Mouse (Mus musculus) intestine, postnatal 0 days (tissue): ENCODE measurements around the gene Sag. TPM values are rescaled to one million over a fixed set of nuclear protein-coding genes. Genes with fewer than 3 reads are reported as not detected.
"Not testable (repeated sequence)": the region's sequence is repeated elsewhere in the genome, so short reads cannot be mapped to it uniquely, and the experiment has no call there.

Experiments
- ATAC-seq: fragments of 200-750 bp; cut with Nextera tagmentation; 2 replicates; pipeline ENCODE4 v1.8.0; 2017; ENCODE audit warnings: mild to moderate bottlenecking, moderate TSS enrichment, moderate library complexity
- H3K27ac ChIP-seq: fragments of 300-500 bp; sonication (generic); 2 replicates; pipeline ENCODE4 v1.5.1; 2014; ENCODE audit warnings: mild to moderate bottlenecking, low read depth, low read length, moderate library complexity
- H3K27me3 ChIP-seq: fragments of 300-500 bp; sonication (generic); replicated peaks from 2 replicates; pipeline ENCODE4 v1.6.1; 2014; ENCODE audit warnings: low read length, mixed read lengths; ENCODE audit not compliant: control insufficient read depth, insufficient read depth
- H3K36me3 ChIP-seq: fragments of 300-500 bp; sonication (generic); 2 replicates; pipeline ENCODE4 v1.6.1; 2014; ENCODE audit warnings: mild to moderate bottlenecking, moderate library complexity; ENCODE audit not compliant: control insufficient read depth, insufficient read depth
- H3K4me1 ChIP-seq: fragments of 300-500 bp; sonication (generic); replicated peaks from 2 replicates; pipeline ENCODE4 v1.6.1; 2014; ENCODE audit warnings: antibody characterized with exemption, low read length, mixed read lengths; ENCODE audit not compliant: control insufficient read depth, insufficient read depth
- H3K4me2 ChIP-seq: fragments of 300-500 bp; sonication (generic); replicated peaks from 2 replicates; pipeline ENCODE4 v1.6.1; 2014; ENCODE audit warnings: low read depth, mild to moderate bottlenecking, moderate library complexity
- H3K4me3 ChIP-seq: fragments of 300-500 bp; sonication (generic); 2 replicates; pipeline ENCODE4 v1.5.1; 2014; ENCODE audit warnings: low read depth, low read length
- H3K9ac ChIP-seq: fragments of 300-500 bp; sonication (generic); 2 replicates; pipeline ENCODE4 v1.6.1; 2014; ENCODE audit warnings: mild to moderate bottlenecking, low read depth, low read length
- H3K9me3 ChIP-seq: fragments of 300-500 bp; sonication (generic); 2 replicates; pipeline ENCODE4 v1.6.1; 2016; ENCODE audit warnings: mixed run types; ENCODE audit not compliant: control insufficient read depth
- CTCF ChIP-seq: sonication (generic); IDR thresholded peaks from 2 replicates; pipeline ENCODE4 v1.5.1; 2016; ENCODE audit warnings: low read depth, mild to moderate bottlenecking, control low read depth, antibody characterized with exemption, moderate library complexity
- WGBS: fragments of 180-500 bp; shearing (Covaris S2); extraction: QIAGEN DNeasy Blood & Tissue Kit; methylation state at CpG from one replicate; pipeline ENCODE4 v1.1.7; 2014; 5-methylcytosine and 5-hydroxymethylcytosine counted together
- polyA plus RNA-seq: library from polyadenylated mRNA; unstranded; fragments of >200 nt; fragmentation: Nextera tagmentation; extraction: Ambion mirVana; gene quantifications from 2 replicates; pipeline ENCODE4 v1.2.1, GENCODE M21; 2015

Sag gene
- polyA plus RNA-seq, 1 experiment from 2014 or later: 0.37 TPM

DNA sequence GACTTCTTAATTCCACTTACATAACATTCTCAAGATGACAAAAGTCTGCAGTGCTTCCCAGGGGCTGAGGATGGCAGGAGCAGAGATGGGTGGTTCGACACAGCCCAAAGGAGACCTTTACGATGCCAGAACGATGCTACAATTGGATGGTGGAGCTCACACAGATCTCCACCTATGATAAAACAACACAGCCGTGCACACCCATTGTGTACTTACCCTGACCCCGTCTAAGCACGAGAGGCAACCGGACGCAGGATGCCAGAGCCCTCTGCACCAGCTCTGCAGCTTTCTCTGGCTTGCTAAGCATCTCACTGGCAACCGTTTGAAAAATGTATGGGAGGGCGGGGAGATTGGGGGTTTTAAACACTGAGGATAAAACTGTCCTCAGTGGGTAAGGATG, 8.6 kb downstream of the Sag start:
- Histone ChIP-seq H3K4me2 (no peak overlapping the region), H3K9ac (no peak overlapping the region), H3K27ac (no peak overlapping the region), H3K36me3 (no peaks in the 10 kb centered on the region), H3K4me3 (no peak overlapping the region), H3K27me3 (no peaks in the 10 kb centered on the region), H3K4me1 (no peaks in the 10 kb centered on the region), H3K9me3 (no peaks in the 10 kb centered on the region)
- no peak for TF ChIP-seq CTCF
- 43% methylated on average over 10 of the region's 10 CpGs for WGBS
- no peak for ATAC-seq

DNA sequence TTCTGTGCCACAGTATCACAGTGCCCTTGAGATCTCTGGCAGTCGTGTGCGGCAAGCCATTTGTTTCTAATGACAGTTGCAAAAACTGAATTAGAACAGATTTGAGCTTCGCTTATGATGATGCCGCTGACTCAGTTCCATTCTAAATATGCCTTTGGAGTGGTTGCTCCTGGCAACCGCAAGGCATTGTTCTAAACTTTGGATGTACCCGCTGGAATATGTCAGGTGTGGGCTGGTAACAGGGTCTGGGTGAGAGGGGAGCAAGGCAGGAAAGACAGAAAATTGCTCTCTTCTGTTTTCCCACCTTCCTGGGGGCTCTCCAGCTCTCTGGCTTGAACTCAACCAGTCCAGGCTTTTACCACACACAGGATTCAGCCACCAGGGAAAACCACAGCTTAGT, 9.7 kb downstream of the Sag start:
- 77% methylated on average over 6 of the region's 6 CpGs for WGBS

DNA sequence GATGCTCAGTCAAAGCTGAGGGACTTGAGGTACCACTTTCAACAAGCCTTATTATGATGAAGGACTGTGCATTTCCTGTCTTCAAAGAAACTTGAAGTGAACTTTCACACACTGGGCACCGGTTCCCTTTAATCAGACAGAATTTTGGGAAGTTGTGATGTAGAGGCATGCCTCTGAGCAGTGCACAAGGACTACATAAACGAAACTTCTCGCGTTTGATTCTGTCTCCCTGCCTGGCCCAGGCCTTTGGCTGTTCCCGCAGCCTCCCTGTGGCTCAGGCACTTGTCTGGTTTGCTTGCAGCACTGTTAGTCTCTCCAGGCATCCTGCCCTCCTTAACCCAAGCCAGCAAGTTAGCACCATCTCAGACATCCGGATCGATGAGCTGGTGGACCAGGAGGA, 10.2 kb downstream of the Sag start:
- H3K9me3 ChIP-seq: no peaks in the 10 kb centered on the region
- no peaks in the 10 kb centered on the region for H3K36me3 ChIP-seq
- no peaks in the 10 kb centered on the region for H3K4me1 ChIP-seq
- H3K27me3 ChIP-seq: no peaks in the 10 kb centered on the region
- no peak overlapping the region for H3K27ac ChIP-seq
- H3K4me2 ChIP-seq: no peak overlapping the region
- no peak overlapping the region for H3K4me3 ChIP-seq
- no peak for TF ChIP-seq CTCF
- WGBS: 66% methylated on average over 7 of the region's 7 CpGs
- no peak overlapping the region for H3K9ac ChIP-seq
- no peak for ATAC-seq

More for the DNA sequence above, 9.7 kb downstream of the Sag start:
- no peak for TF ChIP-seq CTCF
- H3K4me1 ChIP-seq: no peaks in the 10 kb centered on the region
- no peak overlapping the region for H3K4me2 ChIP-seq
- no peak overlapping the region for H3K9ac ChIP-seq
- no peaks in the 10 kb centered on the region for H3K9me3 ChIP-seq
- H3K27me3 ChIP-seq: no peaks in the 10 kb centered on the region
- H3K27ac ChIP-seq: no peak overlapping the region
- no peak for ATAC-seq
- H3K36me3 ChIP-seq: no peaks in the 10 kb centered on the region
- no peak overlapping the region for H3K4me3 ChIP-seq

DNA sequence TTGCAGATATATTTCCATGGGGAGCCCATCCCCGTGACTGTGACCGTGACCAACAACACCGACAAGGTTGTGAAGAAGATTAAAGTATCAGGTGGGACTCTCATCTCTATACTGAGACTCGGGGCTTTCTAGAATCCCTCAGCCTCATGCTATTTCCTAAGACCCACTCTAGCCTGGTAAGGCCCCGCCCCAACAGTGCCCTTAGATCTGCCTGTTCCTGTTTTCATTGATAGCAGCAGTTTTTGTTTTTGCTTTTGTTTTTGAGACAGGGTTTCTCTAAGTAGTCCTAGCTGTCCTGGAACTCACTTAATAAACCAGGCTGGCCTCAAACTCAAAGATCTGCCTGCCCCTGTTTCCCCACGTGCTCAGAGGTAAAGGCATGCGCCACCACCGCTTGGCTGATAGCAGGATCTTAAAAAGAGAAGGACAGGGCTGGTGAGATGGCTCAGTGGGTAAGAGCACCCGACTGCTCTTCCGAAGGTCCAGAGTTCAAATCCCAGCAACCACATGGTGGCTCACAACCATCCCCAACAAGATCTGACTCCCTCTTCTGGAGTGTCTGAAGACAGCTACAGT, 21.0 kb downstream of the Sag start:
- no peaks in the 10 kb centered on the region for H3K27me3 ChIP-seq
- 90% methylated on average over 10 of the region's 10 CpGs for WGBS
- no peak overlapping the region for H3K27ac ChIP-seq
- no peaks in the 10 kb centered on the region for H3K9me3 ChIP-seq
- H3K4me1 ChIP-seq: no peaks in the 10 kb centered on the region
- no peak overlapping the region for H3K4me2 ChIP-seq
- H3K9ac ChIP-seq: no peak overlapping the region
- no peaks in the 10 kb centered on the region for H3K36me3 ChIP-seq
- no peak overlapping the region for H3K4me3 ChIP-seq
- no peak for TF ChIP-seq CTCF
- ATAC-seq: no peak

DNA sequence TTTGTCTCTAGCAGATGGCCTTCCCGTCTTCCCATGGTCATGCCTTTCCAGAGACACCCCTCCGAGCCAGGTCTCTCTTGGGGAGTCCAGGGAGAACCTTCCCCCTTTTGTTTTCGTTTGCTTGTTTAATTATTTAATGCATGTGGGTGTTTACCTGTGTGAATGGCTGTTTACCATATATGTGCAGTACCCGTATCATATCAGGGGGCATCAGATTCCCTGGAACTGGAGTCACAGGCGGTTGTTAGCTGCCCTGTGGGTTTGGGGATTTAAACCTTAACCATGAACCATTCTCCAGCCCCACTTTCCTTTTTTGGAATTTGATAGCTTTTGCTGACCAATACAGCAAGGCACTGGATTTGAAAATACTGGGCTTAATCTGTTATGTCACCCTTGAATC, 21.8 kb downstream of the Sag start:
- ATAC-seq: no peak
- WGBS: 88% methylated on average over 5 of the region's 5 CpGs
- no peak for TF ChIP-seq CTCF

DNA sequence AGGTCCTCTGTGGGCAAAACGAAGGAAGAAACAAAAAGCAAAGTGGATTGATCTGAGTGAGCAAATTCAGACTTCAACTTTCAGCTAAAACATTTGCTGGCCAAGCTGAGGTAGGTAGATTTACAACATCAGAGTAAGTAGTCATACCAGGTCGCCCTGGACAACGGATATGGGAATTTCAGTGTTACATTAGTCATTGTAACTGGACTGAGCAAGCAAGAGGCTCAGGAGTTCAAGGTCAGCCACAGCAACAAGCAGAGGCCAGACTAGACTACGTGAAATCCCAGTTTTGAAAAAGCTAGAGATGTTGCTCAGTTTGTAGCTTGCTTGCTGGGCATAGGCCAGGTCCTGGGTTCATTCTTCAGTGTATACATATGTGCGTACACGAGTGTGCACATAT, 22.5 kb downstream of the Sag start:
- 82% methylated on average over 6 of the region's 6 CpGs for WGBS
- Histone ChIP-seq H3K27me3 (no peaks in the 10 kb centered on the region), H3K4me1 (no peaks in the 10 kb centered on the region), H3K27ac (no peak overlapping the region), H3K9ac (no peak overlapping the region), H3K4me2 (no peak overlapping the region), H3K4me3 (no peak overlapping the region), H3K9me3 (no peaks in the 10 kb centered on the region), H3K36me3 (no peaks in the 10 kb centered on the region)
- ATAC-seq: no peak
- no peak for TF ChIP-seq CTCF

More for the DNA sequence above, 21.8 kb downstream of the Sag start:
- Histone ChIP-seq H3K9ac (no peak overlapping the region), H3K27ac (no peak overlapping the region), H3K4me2 (no peak overlapping the region), H3K4me1 (no peaks in the 10 kb centered on the region), H3K9me3 (no peaks in the 10 kb centered on the region), H3K36me3 (no peaks in the 10 kb centered on the region), H3K27me3 (no peaks in the 10 kb centered on the region), H3K4me3 (no peak overlapping the region)

DNA sequence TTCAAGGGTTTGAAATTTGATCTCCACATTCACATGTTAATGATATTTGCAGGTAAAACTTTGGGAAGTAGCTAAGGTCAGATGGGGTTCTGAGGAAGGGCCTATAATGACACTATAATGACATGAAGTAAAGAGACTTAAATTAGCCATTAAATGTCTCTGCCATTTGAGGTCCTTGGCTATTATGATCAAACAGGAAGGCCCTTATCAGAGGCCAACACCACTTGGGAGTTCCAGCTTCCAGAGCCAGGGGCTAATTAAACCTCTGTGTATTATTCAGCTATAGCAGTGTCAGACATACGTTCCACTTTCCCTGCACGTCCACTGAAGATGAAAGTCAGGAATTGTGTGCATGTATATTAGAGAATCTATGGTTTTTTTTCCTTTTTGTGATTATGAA, 23.0 kb downstream of the Sag start:
- ATAC-seq: no peak
- 86% methylated on average over 2 of the region's 2 CpGs for WGBS

DNA sequence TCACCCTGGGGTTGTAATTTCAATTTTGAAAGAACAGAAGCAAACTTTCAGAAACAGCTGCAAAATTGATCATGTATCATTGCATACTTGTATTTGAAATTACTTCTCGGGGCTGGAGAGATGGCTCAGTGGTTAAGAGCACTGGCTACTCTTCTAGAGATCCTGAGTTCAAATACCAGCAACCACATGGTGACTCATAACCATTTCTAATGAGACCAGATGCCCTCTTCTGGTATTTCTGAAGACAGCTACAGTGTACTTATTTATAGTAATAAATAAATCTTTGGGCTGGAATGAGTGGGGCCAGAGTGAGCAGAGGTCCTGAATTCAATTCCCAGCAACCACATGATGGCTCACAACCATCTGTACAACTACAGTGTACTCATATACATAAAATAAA, 24.0 kb downstream of the Sag start:
- not testable (repeated sequence) for H3K9me3 ChIP-seq, H3K9ac ChIP-seq, H3K4me1 ChIP-seq, H3K4me2 ChIP-seq, H3K4me3 ChIP-seq, H3K27ac ChIP-seq, ATAC-seq, H3K36me3 ChIP-seq, H3K27me3 ChIP-seq
- WGBS: 89% methylated on average over 1 of the region's 1 CpGs

More for the DNA sequence above, 23.0 kb downstream of the Sag start:
- no peaks in the 10 kb centered on the region for H3K9me3 ChIP-seq
- no peaks in the 10 kb centered on the region for H3K27me3 ChIP-seq
- no peaks in the 10 kb centered on the region for H3K36me3 ChIP-seq
- no peak overlapping the region for H3K27ac ChIP-seq
- H3K4me1 ChIP-seq: no peaks in the 10 kb centered on the region
- no peak for TF ChIP-seq CTCF
- no peak overlapping the region for H3K4me3 ChIP-seq
- no peak overlapping the region for H3K9ac ChIP-seq
- H3K4me2 ChIP-seq: no peak overlapping the region
